8 mouse cellular contexts compared by ENCODE assay signal in the genomic region with DNA sequence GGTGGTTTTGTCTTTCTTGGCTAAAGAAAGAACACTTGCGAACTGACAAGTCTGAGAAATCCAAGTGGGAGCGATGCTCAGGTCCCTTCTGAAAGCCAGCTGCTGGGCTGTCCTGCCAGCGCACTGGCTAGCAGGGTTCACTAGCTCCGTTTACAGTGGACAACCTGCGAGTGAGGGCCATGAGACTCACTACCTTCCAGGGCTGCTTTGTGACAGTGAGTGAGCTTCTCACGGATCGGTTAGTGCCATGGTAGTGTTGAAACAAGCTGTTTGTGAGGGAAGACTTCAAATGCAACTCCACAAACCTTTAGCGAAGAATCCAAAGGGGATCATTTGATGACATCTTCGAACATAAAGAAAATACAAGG. TPM values are rescaled to one million over a fixed set of nuclear protein-coding genes. Genes with fewer than 3 reads are reported as not detected.
DNase-seq lines count a peak whose midpoint lies in the region; ATAC-seq and TF ChIP-seq lines count a peak whose summit lies in the region.

No protein-coding gene starts in this region.

- DNase-seq in lung, adult 2 months = no peak
- DNase-seq in lung, postnatal 10 days = no peak
- no peak for DNase-seq in embryonic facial prominence, embryonic 11.5 days (ENCODE audit: low spot score)
- DNase-seq in hindbrain, embryonic 14.5 days (ENCODE audit: low spot score) = no peak
- DNase-seq in midbrain, embryonic 11.5 days (ENCODE audit: low spot score, missing footprints) = no peak
- DNase-seq in left cerebral cortex, postnatal 4 days = no peak
- no peak for DNase-seq in frontal cortex, postnatal 10 days (ENCODE audit: low spot score in 2 of 2)
- no peak for DNase-seq in layer of hippocampus, postnatal 10 days (ENCODE audit: low spot score in 2 of 2)

- no peaks in the 10 kb centered on the region for H3K9me3 ChIP-seq in embryonic facial prominence, embryonic 11.5 days (replicated peaks; ENCODE audit: control insufficient read depth, low read length)
- H3K9me3 ChIP-seq in hindbrain, embryonic 14.5 days (ENCODE audit: control insufficient read depth, low read length) = no peaks in the 10 kb centered on the region
- H3K9me3 ChIP-seq in midbrain, embryonic 11.5 days (ENCODE audit: control insufficient read depth, low read length) = no peaks in the 10 kb centered on the region

- H3K36me3 ChIP-seq in embryonic facial prominence, embryonic 11.5 days (replicated peaks; ENCODE audit: control insufficient read depth, insufficient read depth, low read depth, low read length) = no peaks in the 10 kb centered on the region
- no peaks in the 10 kb centered on the region for H3K36me3 ChIP-seq in hindbrain, embryonic 14.5 days (replicated peaks; ENCODE audit: control insufficient read depth, insufficient read depth)
- H3K36me3 ChIP-seq in midbrain, embryonic 11.5 days (ENCODE audit: control insufficient read depth, insufficient read depth, low read length) = no peaks in the 10 kb centered on the region

- no peak overlapping the region for H3K27ac ChIP-seq in embryonic facial prominence, embryonic 11.5 days (replicated peaks; ENCODE audit: low read depth, low read length)
- 0 out of 2 replicates have a peak overlapping the region, but pooled peaks have one; percentile 9 for H3K27ac ChIP-seq in hindbrain, embryonic 14.5 days
- H3K27ac ChIP-seq in midbrain, embryonic 11.5 days (ENCODE audit: low read depth, low read length) = no peak overlapping the region

- H3K4me1 ChIP-seq in lung, adult 2 months (ENCODE audit: control insufficient read depth, insufficient read depth, low read length) = peaks cover 6% of the 10 kb centered on the region
- no peaks in the 10 kb centered on the region for H3K4me1 ChIP-seq in embryonic facial prominence, embryonic 11.5 days (ENCODE audit: control insufficient read depth, insufficient read depth, low read length)
- peaks cover 5% of the 10 kb centered on the region for H3K4me1 ChIP-seq in hindbrain, embryonic 14.5 days (replicated peaks; ENCODE audit: control insufficient read depth, insufficient read depth, low read length)
- H3K4me1 ChIP-seq in midbrain, embryonic 11.5 days (ENCODE audit: control insufficient read depth, insufficient read depth, low read length) = 0 out of 2 replicates have a peak, but pooled peaks cover 2% of the 10 kb centered on the region

- H3K4me2 ChIP-seq in embryonic facial prominence, embryonic 11.5 days (ENCODE audit: low read depth, low read length) = peak overlapping the region; percentile 48
- H3K4me2 ChIP-seq in hindbrain, embryonic 14.5 days (replicated peaks) = peak overlapping the region; percentile 64
- peak overlapping the region; percentile 53 for H3K4me2 ChIP-seq in midbrain, embryonic 11.5 days

- peak; percentile 71; the same call in 1 of the 2 replicates for ATAC-seq in embryonic facial prominence, embryonic 11.5 days (replicated peaks; ENCODE audit: insufficient number of reproducible peaks, low FRiP score, low TSS enrichment, low read depth)
- ATAC-seq in hindbrain, embryonic 14.5 days (ENCODE audit: low FRiP score) = peak; percentile 60
- ATAC-seq in midbrain, embryonic 11.5 days (ENCODE audit: low FRiP score) = peak; percentile 57; the same call in 1 of the 2 replicates

- intact Hi-C loops in left cerebral cortex, postnatal 4 days (cut with DNase I) = no loop called here

- H3K9ac ChIP-seq in embryonic facial prominence, embryonic 11.5 days (replicated peaks; ENCODE audit: low read length) = no peak overlapping the region; the same call in 1 of the 2 replicates
- peak overlapping the region; percentile 56 for H3K9ac ChIP-seq in hindbrain, embryonic 14.5 days
- H3K9ac ChIP-seq in midbrain, embryonic 11.5 days (ENCODE audit: low read length) = peak overlapping the region; percentile 29; the same call in 1 of the 2 replicates

- no peak for TF ChIP-seq POLR2A in lung, adult 2 months (IDR thresholded peaks at IDR 0.05; ENCODE audit: borderline replicate concordance, extremely low read depth, low read depth, low read length)

- peak overlapping the region; percentile 27 for H3K4me3 ChIP-seq in lung, adult 2 months (replicated peaks; ENCODE audit: extremely low read depth, low read depth, low read length)
- peak overlapping the region; percentile 28 for H3K4me3 ChIP-seq in embryonic facial prominence, embryonic 11.5 days (ENCODE audit: low read depth, low read length)
- H3K4me3 ChIP-seq in hindbrain, embryonic 14.5 days (replicated peaks; ENCODE audit: low read length) = peak overlapping the region; percentile 47
- H3K4me3 ChIP-seq in midbrain, embryonic 11.5 days (ENCODE audit: low read depth, low read length) = peak overlapping the region; percentile 31

- 17% methylated on average over 9 of the region's 9 CpGs for WGBS in lung, adult 2 months
- WGBS in embryonic facial prominence, embryonic 11.5 days = 24% methylated on average over 9 of the region's 9 CpGs
- 27% methylated on average over 9 of the region's 9 CpGs for WGBS in hindbrain, embryonic 14.5 days
- 30% methylated on average over 9 of the region's 9 CpGs for WGBS in midbrain, embryonic 11.5 days

- TF ChIP-seq CTCF in lung, adult 2 months (IDR thresholded peaks at IDR 0.05; ENCODE audit: insufficient read depth, low read length) = no peak

- H3K27me3 ChIP-seq in embryonic facial prominence, embryonic 11.5 days (ENCODE audit: control insufficient read depth, insufficient read depth, low read length) = no peaks in the 10 kb centered on the region
- peaks cover 11% of the 10 kb centered on the region for H3K27me3 ChIP-seq in hindbrain, embryonic 14.5 days (ENCODE audit: control insufficient read depth, insufficient read depth, low read length)
- peaks cover 3% of the 10 kb centered on the region for H3K27me3 ChIP-seq in midbrain, embryonic 11.5 days (ENCODE audit: control insufficient read depth, insufficient read depth, low read length)

RNA-seq across cellular contexts. Expression of gene Gfi1, which starts 37.4 kb away (rescaled TPM):
- polyA plus RNA-seq in lung, adult 2 months (2012; rRNA removed) = 0.73 and 2.0 TPM in 2 replicates
- polyA plus RNA-seq in embryonic facial prominence, embryonic 11.5 days (2014; fragmentation: Nextera tagmentation; extraction: Ambion mirVana) = 0.10 TPM in 1 of 2 replicates, not detected in the other
- 0.08 TPM in 1 of 2 replicates, not detected in the other for polyA plus RNA-seq in hindbrain, embryonic 14.5 days (2014; fragmentation: Nextera tagmentation; extraction: Ambion mirVana)
- polyA plus RNA-seq in midbrain, embryonic 11.5 days (2014; fragmentation: Nextera tagmentation; extraction: Ambion mirVana) = not detected in 2 replicates
- total RNA-seq in left cerebral cortex, postnatal 4 days (2021) = under 1 TPM in 1 of 2 experiments, not detected in 1; 0.36 TPM
- not detected for total RNA-seq in layer of hippocampus, postnatal 10 days (2021)
